Mouse (Mus musculus): ENCODE results near the gene Elovl5. TPM values are rescaled to one million over a fixed set of nuclear protein-coding genes. Genes with fewer than 3 reads are reported as not detected.
A peak's percentile ranks its signal among the peaks of the same experiment; 100 is the strongest.

Elovl5 gene
- total and polyA plus RNA-seq, 2 experiments from 2014 or later = 61.1 to 83.4 TPM

- 96% methylated on average over 16 of the region's 16 CpGs for whole genome bisulfite sequencing
- H3K27me3 ChIP-seq (ENCODE audit: insufficient read depth, low read length) = no peaks in the 10 kb centered on the region
- no peak overlapping the region for H3K27ac ChIP-seq (ENCODE audit: low read depth, low read length)
- no peak overlapping the region for H3K4me3 ChIP-seq (ENCODE audit: low read depth, low read length)
- DNase-seq (no peak), ATAC-seq (no peak)
- H3K4me1 ChIP-seq (ENCODE audit: insufficient read depth) = no peaks in the 10 kb centered on the region; the same call in 1 of the 2 replicates
- TF ChIP-seq CTCF (IDR thresholded peaks at IDR 0.05; ENCODE audit: low read depth) = no peak
- H3K9me3 ChIP-seq (ENCODE audit: low read length) = no peaks in the 10 kb centered on the region
- H3K4me2 ChIP-seq (ENCODE audit: low read depth) = no peak overlapping the region
- no peak overlapping the region for H3K9ac ChIP-seq
- peaks cover 38% of the 10 kb centered on the region for H3K36me3 ChIP-seq (ENCODE audit: insufficient read depth)
These were observed 65.5 kb downstream of the Elovl5 start for GRCm38 (mm10) chr9:77982616-77983015.

- Histone ChIP-seq H3K4me2 (ENCODE audit: low read depth) (no peak overlapping the region), H3K9me3 (ENCODE audit: low read length) (no peaks in the 10 kb centered on the region), H3K27me3 (ENCODE audit: insufficient read depth, low read length) (no peaks in the 10 kb centered on the region), H3K36me3 (ENCODE audit: insufficient read depth) (peaks cover 34% of the 10 kb centered on the region), H3K4me1 (ENCODE audit: insufficient read depth) (no peaks in the 10 kb centered on the region; the same call in 1 of the 2 replicates), H3K4me3 (ENCODE audit: low read depth, low read length) (no peak overlapping the region), H3K9ac (no peak overlapping the region), H3K27ac (ENCODE audit: low read depth, low read length) (no peak overlapping the region)
- 87% methylated on average over 6 of the region's 6 CpGs for WGBS
- TF ChIP-seq CTCF (IDR thresholded peaks at IDR 0.05; ENCODE audit: low read depth) = no peak
- no peak for ATAC-seq
- DNase-seq = no peak
These were observed 66.4 kb downstream of the Elovl5 start for GRCm38 (mm10) chr9:77983521-77983920.

DNA sequence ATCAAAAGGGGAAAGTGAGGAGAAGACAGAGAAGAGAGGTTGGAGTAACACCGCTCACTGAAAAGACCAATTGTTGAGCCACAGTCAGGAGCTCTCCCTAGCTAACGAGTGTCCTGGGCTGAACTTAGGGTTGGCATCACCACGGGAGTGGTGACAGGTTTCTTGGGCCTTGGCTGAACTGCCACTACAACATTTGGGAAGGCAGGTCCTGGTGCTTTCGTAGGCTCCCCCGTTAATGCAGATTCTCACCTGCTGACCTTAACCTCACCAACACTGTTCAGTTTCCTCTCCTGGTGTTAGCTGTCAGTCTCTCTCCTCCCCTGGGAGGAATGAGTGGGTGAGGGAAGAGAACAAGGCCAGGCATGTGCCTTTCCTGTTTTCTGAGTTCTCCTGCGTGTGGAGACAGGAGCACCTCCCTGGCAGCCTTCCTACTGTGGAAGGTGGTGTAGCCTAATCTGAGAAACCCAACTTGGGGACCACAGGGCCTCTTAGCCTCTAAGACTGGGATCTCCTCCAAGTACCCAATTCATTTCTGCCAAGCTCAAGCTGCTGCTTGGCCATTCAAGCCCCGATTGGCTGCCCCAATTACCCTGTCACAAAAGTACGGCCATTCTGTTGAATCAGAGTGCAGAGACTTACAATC, 69.1 kb downstream of the Elovl5 start:
- no peak for TF ChIP-seq CTCF (IDR thresholded peaks at IDR 0.05; ENCODE audit: low read depth)
- WGBS = 53% methylated on average over 8 of the region's 8 CpGs
- Histone ChIP-seq H3K4me3 (ENCODE audit: low read depth, low read length) (no peak overlapping the region), H3K4me1 (ENCODE audit: insufficient read depth) (no peaks in the 10 kb centered on the region; the same call in 1 of the 2 replicates), H3K9ac (no peak overlapping the region), H3K27me3 (ENCODE audit: insufficient read depth, low read length) (no peaks in the 10 kb centered on the region), H3K9me3 (ENCODE audit: low read length) (no peaks in the 10 kb centered on the region), H3K36me3 (ENCODE audit: insufficient read depth) (peaks cover 16% of the 10 kb centered on the region), H3K27ac (ENCODE audit: low read depth, low read length) (no peak overlapping the region), H3K4me2 (ENCODE audit: low read depth) (no peak overlapping the region)
- ATAC-seq (no peak; the same call in 1 of the 2 replicates), DNase-seq (peak; percentile 13)

DNA sequence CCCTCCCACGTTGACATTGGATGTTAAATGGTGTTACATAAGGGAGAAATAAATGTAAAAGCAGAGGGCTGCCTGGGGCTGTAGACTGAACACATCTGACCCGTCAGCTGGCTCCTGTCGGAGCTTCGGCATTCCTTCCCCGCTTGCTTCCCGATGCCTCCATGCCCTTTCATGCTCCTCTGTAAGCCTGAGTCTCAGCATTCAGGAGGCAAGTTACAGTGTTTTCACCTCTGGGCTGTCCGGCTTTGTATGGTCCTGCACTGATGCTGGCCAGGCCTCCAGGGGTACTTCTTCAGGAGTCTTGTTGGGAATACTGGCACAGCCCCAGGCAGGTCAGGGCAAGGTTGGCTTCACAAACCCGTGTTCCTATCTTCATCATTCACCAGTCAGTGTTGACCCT, 72.5 kb downstream of the Elovl5 start:
- ATAC-seq (no peak), DNase-seq (no peak)
- 72% methylated on average over 8 of the region's 8 CpGs for WGBS
- Histone ChIP-seq H3K4me3 (ENCODE audit: low read depth, low read length) (no peak overlapping the region), H3K9ac (no peak overlapping the region), H3K27me3 (ENCODE audit: insufficient read depth, low read length) (no peaks in the 10 kb centered on the region), H3K9me3 (ENCODE audit: low read length) (no peaks in the 10 kb centered on the region), H3K4me1 (ENCODE audit: insufficient read depth) (no peaks in the 10 kb centered on the region; the same call in 1 of the 2 replicates), H3K4me2 (ENCODE audit: low read depth) (no peak overlapping the region), H3K27ac (ENCODE audit: low read depth, low read length) (no peak overlapping the region), H3K36me3 (ENCODE audit: insufficient read depth) (no peaks in the 10 kb centered on the region)
- TF ChIP-seq CTCF (IDR thresholded peaks at IDR 0.05; ENCODE audit: low read depth) = no peak

DNA sequence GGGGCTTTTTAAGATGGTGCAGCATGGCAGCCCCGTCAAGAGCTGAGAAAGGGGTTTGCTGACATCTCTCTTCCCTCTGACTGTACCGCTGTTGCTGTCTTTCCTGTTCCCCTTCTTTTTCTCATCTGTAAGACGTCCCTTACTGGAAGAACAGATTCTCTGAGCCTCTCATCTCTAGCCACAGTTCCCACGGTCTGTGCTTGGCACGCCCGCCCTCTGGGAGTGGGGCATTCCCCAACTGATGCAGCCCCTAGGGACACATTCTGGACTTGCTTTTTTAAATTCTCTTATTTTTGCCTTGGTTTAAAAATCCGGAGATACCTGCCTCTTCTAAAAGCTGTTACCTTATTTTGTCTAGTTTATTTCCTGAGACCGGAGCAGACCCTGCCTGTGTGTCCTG, 73.1 kb downstream of the Elovl5 start:
- no peak overlapping the region for H3K27ac ChIP-seq (ENCODE audit: low read depth, low read length)
- no peak overlapping the region for H3K9ac ChIP-seq
- no peak for TF ChIP-seq CTCF (IDR thresholded peaks at IDR 0.05; ENCODE audit: low read depth)
- no peak overlapping the region for H3K4me2 ChIP-seq (ENCODE audit: low read depth)
- no peaks in the 10 kb centered on the region for H3K27me3 ChIP-seq (ENCODE audit: insufficient read depth, low read length)
- no peak overlapping the region for H3K4me3 ChIP-seq (ENCODE audit: low read depth, low read length)
- no peaks in the 10 kb centered on the region for H3K9me3 ChIP-seq (ENCODE audit: low read length)
- ATAC-seq (no peak), DNase-seq (no peak)
- no peaks in the 10 kb centered on the region; the same call in 1 of the 2 replicates for H3K4me1 ChIP-seq (ENCODE audit: insufficient read depth)
- H3K36me3 ChIP-seq (ENCODE audit: insufficient read depth) = no peaks in the 10 kb centered on the region
- 76% methylated on average over 8 of the region's 8 CpGs for WGBS

GRCm38 (mm10) chr9:77991650-77992049, 74.5 kb downstream of the Elovl5 start:
- Histone ChIP-seq H3K27ac (ENCODE audit: low read depth, low read length) (no peak overlapping the region), H3K4me3 (ENCODE audit: low read depth, low read length) (no peak overlapping the region), H3K4me2 (ENCODE audit: low read depth) (no peak overlapping the region), H3K36me3 (ENCODE audit: insufficient read depth) (no peaks in the 10 kb centered on the region), H3K4me1 (ENCODE audit: insufficient read depth) (no peaks in the 10 kb centered on the region), H3K9me3 (ENCODE audit: low read length) (no peaks in the 10 kb centered on the region), H3K27me3 (ENCODE audit: insufficient read depth, low read length) (no peaks in the 10 kb centered on the region), H3K9ac (no peak overlapping the region)
- 92% methylated on average over 4 of the region's 4 CpGs for WGBS
- TF ChIP-seq CTCF (IDR thresholded peaks at IDR 0.05; ENCODE audit: low read depth) = no peak
- DNase-seq (no peak), ATAC-seq (no peak)

DNA sequence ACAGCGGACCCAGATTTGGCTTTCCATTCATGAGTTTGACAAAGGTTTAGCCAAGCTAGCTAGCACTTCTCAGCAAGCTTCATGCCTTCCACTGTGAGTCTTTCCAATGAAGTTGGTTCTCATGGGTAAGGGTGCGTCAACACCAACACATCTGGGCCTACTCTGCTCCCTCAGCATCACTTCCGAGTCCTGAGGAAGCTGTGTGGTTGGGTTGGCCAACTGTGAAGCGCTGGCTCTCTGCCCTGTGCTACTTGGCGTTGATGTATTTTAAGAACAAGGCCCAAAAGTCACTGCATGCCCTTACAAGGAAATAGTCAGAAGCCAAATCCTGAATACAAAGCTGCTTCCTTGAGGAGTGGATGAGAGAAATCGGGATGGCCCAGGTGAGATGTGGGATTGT, 75.1 kb downstream of the Elovl5 start:
- H3K4me3 ChIP-seq (ENCODE audit: low read depth, low read length) = no peak overlapping the region
- no peaks in the 10 kb centered on the region for H3K4me1 ChIP-seq (ENCODE audit: insufficient read depth)
- H3K27me3 ChIP-seq (ENCODE audit: insufficient read depth, low read length) = no peaks in the 10 kb centered on the region
- no peak for TF ChIP-seq CTCF (IDR thresholded peaks at IDR 0.05; ENCODE audit: low read depth)
- H3K9ac ChIP-seq = no peak overlapping the region
- DNase-seq = no peak
- no peak for ATAC-seq
- no peak overlapping the region for H3K4me2 ChIP-seq (ENCODE audit: low read depth)
- H3K9me3 ChIP-seq (ENCODE audit: low read length) = no peaks in the 10 kb centered on the region
- no peak overlapping the region for H3K27ac ChIP-seq (ENCODE audit: low read depth, low read length)
- no peaks in the 10 kb centered on the region for H3K36me3 ChIP-seq (ENCODE audit: insufficient read depth)
- 91% methylated on average over 6 of the region's 6 CpGs for WGBS
